Mouse (Mus musculus): Measurements from ENCODE around the gene Dnah1. TPM values are rescaled to one million over a fixed set of nuclear protein-coding genes. Genes with fewer than 3 reads are reported as not detected.

Gene Dnah1
- polyA plus RNA-seq, 1 experiment = 0.27 TPM

DNA sequence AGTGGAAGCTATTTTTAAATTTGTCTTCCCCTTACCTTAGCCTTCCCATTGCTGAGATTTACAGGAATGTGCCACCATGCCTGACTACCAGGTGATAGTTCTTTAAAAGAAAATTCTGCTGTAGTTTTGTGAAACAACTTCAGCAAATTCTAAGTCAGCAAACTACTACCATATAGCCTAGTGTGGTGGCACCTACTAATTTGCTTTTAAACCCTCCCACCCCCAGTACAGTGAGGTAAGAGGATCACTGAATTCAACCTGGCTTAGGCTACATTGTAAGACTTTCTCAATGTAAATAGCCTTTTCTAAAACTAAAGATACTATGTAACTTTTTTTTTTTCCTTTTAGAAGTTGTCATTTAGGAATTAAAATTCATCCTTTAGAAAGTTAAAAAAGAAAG, 14.3 kb upstream of the Dnah1 start:
- Histone ChIP-seq H3K4me3 (replicated peaks; ENCODE audit: control insufficient read depth, low read depth, low read length) (peak overlapping the region; percentile 54), H3K27ac (ENCODE audit: control insufficient read depth, insufficient read depth, low read depth, low read length, poor library complexity) (no peak overlapping the region), H3K4me1 (ENCODE audit: control insufficient read depth, insufficient read depth, low read length) (no peaks in the 10 kb centered on the region; the same call in 1 of the 2 replicates)
- no peak for TF ChIP-seq CTCF (IDR thresholded peaks at IDR 0.05; ENCODE audit: control insufficient read depth, insufficient read depth, low read length)
- no peak for TF ChIP-seq POLR2A (IDR thresholded peaks at IDR 0.05; ENCODE audit: borderline replicate concordance, control insufficient read depth, low read depth, low read length)

- H3K4me3 ChIP-seq (replicated peaks; ENCODE audit: control insufficient read depth, low read depth, low read length) = peak overlapping the region; percentile 92
- TF ChIP-seq CTCF (IDR thresholded peaks at IDR 0.05; ENCODE audit: control insufficient read depth, insufficient read depth, low read length) = no peak
- TF ChIP-seq POLR2A (IDR thresholded peaks at IDR 0.05; ENCODE audit: borderline replicate concordance, control insufficient read depth, low read depth, low read length) = no peak
- WGBS = 1% methylated on average over 7 of the region's 7 CpGs
- no peak overlapping the region for H3K27ac ChIP-seq (ENCODE audit: control insufficient read depth, insufficient read depth, low read depth, low read length, poor library complexity)
- H3K4me1 ChIP-seq (ENCODE audit: control insufficient read depth, insufficient read depth, low read length) = no peaks in the 10 kb centered on the region; the same call in 1 of the 2 replicates
Observed at GRCm38 (mm10) chr14:31337406-31337805, 13.7 kb upstream of the Dnah1 start.

DNA sequence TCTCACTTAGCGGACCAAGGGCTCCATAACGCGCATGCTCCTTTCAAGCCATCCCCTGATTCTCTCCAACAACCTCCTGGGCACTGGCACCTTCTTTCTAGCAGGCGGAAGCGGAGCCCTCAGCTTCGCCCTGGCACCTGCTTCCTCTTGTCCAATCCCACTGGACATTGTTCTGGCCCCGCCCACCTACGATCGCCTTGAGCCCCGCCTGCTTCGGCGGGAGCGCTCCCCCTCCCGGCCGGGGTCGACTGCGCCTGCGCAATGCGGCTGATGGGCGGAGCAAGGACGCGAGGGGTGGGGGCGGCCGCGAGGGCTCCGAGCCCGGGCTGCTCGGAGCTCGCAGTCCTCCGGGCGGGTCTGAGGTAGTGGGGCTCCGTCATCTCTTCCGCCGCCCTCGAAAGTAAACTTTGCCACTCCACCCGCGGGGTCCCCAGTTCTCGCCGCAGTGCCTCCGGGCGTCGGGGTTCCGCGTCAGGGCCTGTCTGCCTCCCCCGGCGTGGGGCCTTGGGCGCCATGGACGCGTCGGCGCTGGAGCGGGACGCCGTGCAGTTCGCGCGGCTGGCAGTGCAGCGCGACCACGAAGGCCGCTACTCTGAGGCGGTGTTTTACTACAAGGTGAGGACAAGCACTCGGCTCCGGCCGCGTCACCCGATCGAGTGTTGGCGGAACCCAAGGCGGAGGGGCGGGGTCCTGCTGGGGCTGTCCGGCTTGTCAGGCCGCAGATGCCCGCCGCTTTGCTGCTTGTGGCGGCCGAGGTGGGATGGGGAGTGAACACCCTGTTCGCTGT, 12.9 kb upstream of the Dnah1 start, which contains the start of gene Capn7:
Gene Capn7 (plus strand): TSS at position 270 of the 787 bp plus-strand sequence.
- peak within 1 kb of the TSS; percentile 94 for H3K27ac ChIP-seq (ENCODE audit: control insufficient read depth, insufficient read depth, low read depth, low read length, poor library complexity)
- TF ChIP-seq CTCF (IDR thresholded peaks at IDR 0.05; ENCODE audit: control insufficient read depth, insufficient read depth, low read length) (peak; percentile 30; the same call in 1 of the 2 replicates), POLR2A (IDR thresholded peaks at IDR 0.05; ENCODE audit: borderline replicate concordance, control insufficient read depth, low read depth, low read length) (no peak; the same call in none of the 2 replicates)
- no peaks in the 10 kb centered on the region; the same call in 1 of the 2 replicates for H3K4me1 ChIP-seq (ENCODE audit: control insufficient read depth, insufficient read depth, low read length)
- H3K4me3 ChIP-seq (replicated peaks; ENCODE audit: control insufficient read depth, low read depth, low read length) = peak within 1 kb of the TSS; percentile 92
- under 1% methylated on average over 78 of the region's 78 CpGs for WGBS

- TF ChIP-seq CTCF (IDR thresholded peaks at IDR 0.05; ENCODE audit: control insufficient read depth, insufficient read depth, low read length) (no peak), POLR2A (IDR thresholded peaks at IDR 0.05; ENCODE audit: borderline replicate concordance, control insufficient read depth, low read depth, low read length) (no peak)
- Histone ChIP-seq H3K4me3 (replicated peaks; ENCODE audit: control insufficient read depth, low read depth, low read length) (no peak overlapping the region), H3K27ac (ENCODE audit: control insufficient read depth, insufficient read depth, low read depth, low read length, poor library complexity) (no peak overlapping the region), H3K4me1 (ENCODE audit: control insufficient read depth, insufficient read depth, low read length) (no peaks in the 10 kb centered on the region; the same call in 1 of the 2 replicates)
- 46% methylated on average over 3 of the region's 3 CpGs for WGBS
Observed at GRCm38 (mm10) chr14:31335765-31336164, 12.1 kb upstream of the Dnah1 start.

GRCm38 (mm10) chr14:31330957-31331356, 7.3 kb upstream of the Dnah1 start:
- Histone ChIP-seq H3K4me1 (ENCODE audit: control insufficient read depth, insufficient read depth, low read length) (no peaks in the 10 kb centered on the region), H3K4me3 (replicated peaks; ENCODE audit: control insufficient read depth, low read depth, low read length) (no peak overlapping the region), H3K27ac (ENCODE audit: control insufficient read depth, insufficient read depth, low read depth, low read length, poor library complexity) (no peak overlapping the region)
- TF ChIP-seq POLR2A (IDR thresholded peaks at IDR 0.05; ENCODE audit: borderline replicate concordance, control insufficient read depth, low read depth, low read length) (no peak), CTCF (IDR thresholded peaks at IDR 0.05; ENCODE audit: control insufficient read depth, insufficient read depth, low read length) (no peak)
- WGBS = 59% methylated on average over 4 of the region's 4 CpGs

- H3K27ac ChIP-seq (ENCODE audit: control insufficient read depth, insufficient read depth, low read depth, low read length, poor library complexity) = no peak overlapping the region
- H3K4me1 ChIP-seq (ENCODE audit: control insufficient read depth, insufficient read depth, low read length) = no peaks in the 10 kb centered on the region
- WGBS = 55% methylated on average over 2 of the region's 2 CpGs
- no peak for TF ChIP-seq POLR2A (IDR thresholded peaks at IDR 0.05; ENCODE audit: borderline replicate concordance, control insufficient read depth, low read depth, low read length)
- TF ChIP-seq CTCF (IDR thresholded peaks at IDR 0.05; ENCODE audit: control insufficient read depth, insufficient read depth, low read length) = no peak
- H3K4me3 ChIP-seq (replicated peaks; ENCODE audit: control insufficient read depth, low read depth, low read length) = no peak overlapping the region
Observed at GRCm38 (mm10) chr14:31329741-31330140, 6.0 kb upstream of the Dnah1 start.

- 63% methylated on average over 4 of the region's 4 CpGs for WGBS
- Histone ChIP-seq H3K27ac (ENCODE audit: control insufficient read depth, insufficient read depth, low read depth, low read length, poor library complexity) (no peak overlapping the region), H3K4me1 (ENCODE audit: control insufficient read depth, insufficient read depth, low read length) (peaks cover 3% of the 10 kb centered on the region; the same call in 1 of the 2 replicates), H3K4me3 (replicated peaks; ENCODE audit: control insufficient read depth, low read depth, low read length) (no peak overlapping the region)
- TF ChIP-seq POLR2A (IDR thresholded peaks at IDR 0.05; ENCODE audit: borderline replicate concordance, control insufficient read depth, low read depth, low read length) (no peak), CTCF (IDR thresholded peaks at IDR 0.05; ENCODE audit: control insufficient read depth, insufficient read depth, low read length) (no peak)
Observed at GRCm38 (mm10) chr14:31327681-31328080, 4.0 kb upstream of the Dnah1 start.

DNA sequence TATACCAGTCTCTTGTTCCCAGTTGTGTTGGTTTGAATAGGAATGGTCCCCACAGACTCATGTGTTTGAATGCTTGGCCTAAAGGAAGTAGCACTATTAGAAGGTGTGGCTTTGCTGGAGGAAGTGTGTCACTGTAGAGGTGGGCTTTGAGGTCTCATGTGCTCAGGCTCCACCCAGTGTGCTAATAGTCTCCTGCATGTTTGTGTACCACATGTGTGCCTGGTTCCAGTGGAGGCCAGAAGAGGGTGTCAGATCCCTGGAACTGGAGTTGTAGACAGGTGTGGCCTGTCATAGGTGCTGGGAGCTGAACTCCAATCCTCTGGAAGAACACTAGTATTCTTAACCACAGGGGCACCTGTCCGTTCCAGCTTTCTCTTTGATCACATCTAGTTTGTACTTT, 3.5 kb upstream of the Dnah1 start:
- H3K4me3 ChIP-seq (replicated peaks; ENCODE audit: control insufficient read depth, low read depth, low read length) = no peak overlapping the region
- H3K4me1 ChIP-seq (ENCODE audit: control insufficient read depth, insufficient read depth, low read length) = peaks cover 4% of the 10 kb centered on the region; the same call in 1 of the 2 replicates
- 84% methylated on average over 1 of the region's 1 CpGs for WGBS
- TF ChIP-seq CTCF (IDR thresholded peaks at IDR 0.05; ENCODE audit: control insufficient read depth, insufficient read depth, low read length) (no peak), POLR2A (IDR thresholded peaks at IDR 0.05; ENCODE audit: borderline replicate concordance, control insufficient read depth, low read depth, low read length) (no peak)
- no peak overlapping the region for H3K27ac ChIP-seq (ENCODE audit: control insufficient read depth, insufficient read depth, low read depth, low read length, poor library complexity)

Measured in bone marrow, adult 2 months (tissue).